Mouse (Mus musculus) heart, embryonic 15.5 days (tissue): ENCODE results near the gene Boc. TPM values are rescaled to one million over a fixed set of nuclear protein-coding genes. Genes with fewer than 3 reads are reported as not detected.
"Not testable (repeated sequence)": the region's sequence is repeated elsewhere in the genome, so short reads cannot be mapped to it uniquely, and the experiment has no call there.

ENCODE experiments used
- ATAC-seq: fragments of 200-750 bp; cut with Nextera tagmentation; replicated peaks from 2 replicates; pipeline ENCODE4 v1.8.0; 2017; ENCODE audit warnings: low read depth, moderate TSS enrichment; ENCODE audit not compliant: insufficient number of reproducible peaks, insufficient read depth, low FRiP score
- H3K27ac ChIP-seq: fragments of 300-500 bp; sonication (generic); 2 replicates; pipeline ENCODE4 v1.5.1; 2015; ENCODE audit warnings: mild to moderate bottlenecking, inconsistent platforms
- H3K27me3 ChIP-seq: fragments of 300-500 bp; sonication (generic); 2 replicates; pipeline ENCODE4 v1.6.1; 2015; ENCODE audit warnings: inconsistent platforms
- H3K36me3 ChIP-seq: fragments of 300-500 bp; sonication (generic); 2 replicates; pipeline ENCODE4 v1.6.1; 2015; ENCODE audit warnings: mild to moderate bottlenecking, inconsistent platforms
- H3K4me1 ChIP-seq: fragments of 300-500 bp; sonication (generic); replicated peaks from 2 replicates; pipeline ENCODE4 v1.6.1; 2015; ENCODE audit warnings: inconsistent platforms
- H3K4me2 ChIP-seq: fragments of 300-500 bp; sonication (generic); 2 replicates; pipeline ENCODE4 v1.6.1; 2015; ENCODE audit warnings: inconsistent platforms, mild to moderate bottlenecking, moderate library complexity
- H3K4me3 ChIP-seq: fragments of 300-500 bp; sonication (generic); 2 replicates; pipeline ENCODE4 v1.5.1; 2015; ENCODE audit warnings: mild to moderate bottlenecking, inconsistent platforms
- H3K9ac ChIP-seq: fragments of 300-500 bp; sonication (generic); 2 replicates; pipeline ENCODE4 v1.6.1; 2015; ENCODE audit warnings: mild to moderate bottlenecking, inconsistent platforms
- H3K9me3 ChIP-seq: fragments of 300-500 bp; sonication (generic); replicated peaks from 2 replicates; pipeline ENCODE4 v1.6.1; 2016; ENCODE audit warnings: inconsistent platforms
- WGBS: fragments of 180-500 bp; shearing (Covaris S2); methylation state at CpG from one replicate; pipeline ENCODE4 v1.1.7; 2015; ENCODE audit warnings: mixed read lengths; 5-methylcytosine and 5-hydroxymethylcytosine counted together
- microRNA-seq: library from miRNA; unstranded; fragments of <30 nt; microRNA quantifications from one replicate; pipeline ENCODE4, GENCODE M21; 2016
- polyA plus RNA-seq: library from polyadenylated mRNA; unstranded; fragments of >200 nt; fragmentation: Nextera tagmentation; extraction: Ambion mirVana; gene quantifications from 2 replicates; pipeline ENCODE4 v1.2.1, GENCODE M21; 2015

Gene Boc
- polyA plus RNA-seq, 1 experiment from 2014 or later, result 7.7 TPM

GRCm38 (mm10) chr16:44458826-44459225 lies 99.9 kb downstream of the Boc start:
- no peak overlapping the region for H3K4me2 ChIP-seq
- no peaks in the 10 kb centered on the region for H3K36me3 ChIP-seq
- H3K4me1 ChIP-seq, result no peaks in the 10 kb centered on the region
- H3K27me3 ChIP-seq, result no peaks in the 10 kb centered on the region
- no peak overlapping the region for H3K9ac ChIP-seq
- no peak overlapping the region for H3K4me3 ChIP-seq
- no peak overlapping the region for H3K27ac ChIP-seq
- no peaks in the 10 kb centered on the region for H3K9me3 ChIP-seq
- ATAC-seq, result no peak
- 90% methylated on average over 2 of the region's 2 CpGs for WGBS

- no peaks in the 10 kb centered on the region for H3K36me3 ChIP-seq
These were observed 100.8 kb downstream of the Boc start for GRCm38 (mm10) chr16:44457858-44458257.

GRCm38 (mm10) chr16:44441913-44442312 lies 116.8 kb downstream of the Boc start:
- H3K4me3 ChIP-seq, H3K27ac ChIP-seq, H3K36me3 ChIP-seq, ATAC-seq, H3K9ac ChIP-seq, H3K27me3 ChIP-seq, H3K9me3 ChIP-seq, H3K4me2 ChIP-seq, H3K4me1 ChIP-seq: not testable (repeated sequence)
- 93% methylated on average over 15 of the region's 15 CpGs for WGBS

More at GRCm38 (mm10) chr16:44457858-44458257, 100.8 kb downstream of the Boc start:
- Histone ChIP-seq H3K27ac (no peak overlapping the region), H3K9me3 (no peaks in the 10 kb centered on the region), H3K4me1 (no peaks in the 10 kb centered on the region), H3K4me2 (no peak overlapping the region), H3K27me3 (no peaks in the 10 kb centered on the region), H3K4me3 (no peak overlapping the region), H3K9ac (no peak overlapping the region)
- WGBS, result 83% methylated on average over 2 of the region's 2 CpGs
- no peak for ATAC-seq

- no peak overlapping the region for H3K4me3 ChIP-seq
- no peaks in the 10 kb centered on the region for H3K9me3 ChIP-seq
- no peak overlapping the region for H3K27ac ChIP-seq
- 69% methylated on average over 4 of the region's 4 CpGs for WGBS
- H3K4me1 ChIP-seq, result no peaks in the 10 kb centered on the region
- H3K4me2 ChIP-seq, result no peak overlapping the region
- H3K36me3 ChIP-seq, result no peaks in the 10 kb centered on the region
- no peaks in the 10 kb centered on the region for H3K27me3 ChIP-seq
- ATAC-seq, result no peak
- H3K9ac ChIP-seq, result no peak overlapping the region
These were observed 123.2 kb downstream of the Boc start for GRCm38 (mm10) chr16:44435481-44435880.

Small RNAs within 50 kb of the gene (microRNA-seq; reads per million reads assigned to microRNA genes)
- gene Mir3081, result 1.7 reads per million

Other genes starting within 250 kb of the Boc start
- gene Sidt1, start 225.7 kb downstream of the Boc start, polyA plus RNA-seq, result 0.11 and 0.57 TPM in 2 replicates
- gene Spice1, start 211.8 kb downstream of the Boc start, polyA plus RNA-seq, result 16.5 and 16.7 TPM in 2 replicates
- 0.09 and 0.16 TPM in 2 replicates for gene Cfap44, start 164.1 kb downstream of the Boc start, polyA plus RNA-seq
- gene Nepro, start 165.4 kb upstream of the Boc start, polyA plus RNA-seq, result 3.7 and 4.5 TPM in 2 replicates
- gene Gtpbp8, start 187.5 kb upstream of the Boc start, polyA plus RNA-seq, result 19.1 and 21.3 TPM in 2 replicates
- gene Cd200r1, start 206.8 kb upstream of the Boc start, polyA plus RNA-seq, result 1.2 TPM in 2 replicates